Mouse (Mus musculus): ENCODE data around the gene Gm3417. TPM values are rescaled to one million over a fixed set of nuclear protein-coding genes. Genes with fewer than 3 reads are reported as not detected.

Gm3417 gene
- polyA plus RNA-seq, 1 experiment from 2014 or later: not detected

Other genes with a start within 250 kb of the Gm3417 start
- 6.6 and 8.3 TPM in 2 replicates for gene Wdr27, start 35.6 kb downstream of the Gm3417 start, polyA plus RNA-seq (2015; fragmentation: Nextera tagmentation; extraction: Ambion mirVana)
- 30.2 and 32.0 TPM in 2 replicates for gene 1600012H06Rik, start 35.6 kb downstream of the Gm3417 start, polyA plus RNA-seq (2015; fragmentation: Nextera tagmentation; extraction: Ambion mirVana)
- gene Phf10, start 17.5 kb downstream of the Gm3417 start, polyA plus RNA-seq (2015; fragmentation: Nextera tagmentation; extraction: Ambion mirVana): 13.9 and 14.7 TPM in 2 replicates
- 8.4 and 9.3 TPM in 2 replicates for gene 9030025P20Rik, start 322 bp downstream of the Gm3417 start, polyA plus RNA-seq (2015; fragmentation: Nextera tagmentation; extraction: Ambion mirVana)
- gene Gm3435, start 31.4 kb upstream of the Gm3417 start, polyA plus RNA-seq (2015; fragmentation: Nextera tagmentation; extraction: Ambion mirVana): 8.0 and 9.1 TPM in 2 replicates
- gene Ermard, start 62.4 kb upstream of the Gm3417 start, polyA plus RNA-seq (2015; fragmentation: Nextera tagmentation; extraction: Ambion mirVana): 97.4 and 101 TPM in 2 replicates
- gene Tcte3, start 62.7 kb upstream of the Gm3417 start, polyA plus RNA-seq (2015; fragmentation: Nextera tagmentation; extraction: Ambion mirVana): 0.92 TPM in 1 of 2 replicates, not detected in the other
- 3.4 and 4.0 TPM in 2 replicates for gene Gm3448, start 62.7 kb upstream of the Gm3417 start, polyA plus RNA-seq (2015; fragmentation: Nextera tagmentation; extraction: Ambion mirVana)

Data from neural tube, embryonic 13.5 days (tissue).